26 mouse cellular contexts compared by ENCODE assay signal in the genomic region with DNA sequence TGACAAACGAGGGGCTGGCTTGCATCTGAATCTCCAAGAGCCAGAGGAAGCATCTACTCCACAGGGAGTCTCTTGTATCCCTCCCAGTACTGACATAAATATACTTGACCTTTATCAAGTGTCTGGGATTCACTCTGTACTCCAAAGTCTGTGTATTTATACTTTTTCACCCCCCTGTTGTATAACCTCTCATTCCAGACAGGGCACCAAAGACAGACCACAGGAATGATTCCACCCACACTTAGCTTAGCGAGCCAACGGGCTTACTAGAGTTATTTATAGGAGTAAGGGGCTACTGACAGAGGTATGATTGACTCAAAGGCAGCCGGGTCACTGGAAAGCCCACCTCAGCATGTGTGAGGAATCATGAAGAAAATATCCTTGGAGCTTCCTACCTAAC. TPM values are rescaled to one million over a fixed set of nuclear protein-coding genes. Genes with fewer than 3 reads are reported as not detected.
DNase-seq lines count a peak whose midpoint lies in the region; TF ChIP-seq lines count a peak whose summit lies in the region.
"Had no signal": no experiment of that assay in that cellular context is flagged by ENCODE, and none has a peak within 500 bp of the region (broad histone marks: within the 10 kb centered on the region; RNA-seq: fewer than 3 reads in every experiment).

No protein-coding gene starts in this region.

- peak overlapping the region; percentile 30 for H3K4me2 ChIP-seq in myocyte (ENCODE audit: low read depth)
- H3K4me2 ChIP-seq: embryonic facial prominence, embryonic 15.5 days; forebrain, embryonic 12.5 days; forebrain, embryonic 15.5 days; heart, embryonic 12.5 days; heart, embryonic 15.5 days; hindbrain, embryonic 13.5 days had no signal

- H3K27me3 ChIP-seq in myocyte (ENCODE audit: control insufficient read depth, insufficient read depth, insufficient read length) = no peaks in the 10 kb centered on the region
- H3K27me3 ChIP-seq: embryonic facial prominence, embryonic 15.5 days; forebrain, embryonic 12.5 days; forebrain, embryonic 15.5 days; hindbrain, embryonic 13.5 days had no signal

- 66% methylated on average over 4 of the region's 4 CpGs for WGBS in lung, adult 2 months

- peak; percentile 53 for DNase-seq in heart, adult 11 months
- DNase-seq in heart, postnatal 25 days (ENCODE audit: low spot score) = no peak
- peak; percentile 56 for DNase-seq in 3T3-L1 (ENCODE audit: low read depth, low spot score)
- DNase-seq in Muller cell, postnatal 12 days (ENCODE audit: inconsistent ontology term) = peak; percentile 73
- no peak for DNase-seq in lung, adult 2 months
- DNase-seq in layer of hippocampus, adult 9-10 months (ENCODE audit: low spot score) = no peak
- DNase-seq: adrenal gland, adult 8-10 months; adrenal gland, postnatal 25 days; cerebellum, adult 11-12 months; cerebellum, adult 8-10 months; cerebellum, postnatal 10 days; cerebellum, postnatal 36 days; embryo, embryonic 11 days; gastrocnemius, postnatal 14 days; heart, adult 18-20 months; heart, postnatal 10 days; heart, postnatal 4 days; kidney, adult 2 months had no signal

- H3K4me3 ChIP-seq in myocyte = no peak overlapping the region
- H3K4me3 ChIP-seq in lung, adult 2 months (replicated peaks; ENCODE audit: extremely low read depth, low read depth, low read length) = no peak overlapping the region
- H3K4me3 ChIP-seq: embryonic facial prominence, embryonic 15.5 days; erythroblast, embryonic 14.5 days; forebrain, embryonic 12.5 days; forebrain, embryonic 15.5 days; heart, embryonic 12.5 days; heart, embryonic 15.5 days; hindbrain, embryonic 13.5 days had no signal

- no peak for TF ChIP-seq CTCF in lung, adult 2 months (IDR thresholded peaks at IDR 0.05; ENCODE audit: insufficient read depth, low read length)

- no peaks in the 10 kb centered on the region for H3K36me3 ChIP-seq in myocyte (ENCODE audit: control insufficient read depth, insufficient read depth)
- H3K36me3 ChIP-seq: embryonic facial prominence, embryonic 15.5 days; forebrain, embryonic 12.5 days; forebrain, embryonic 15.5 days; heart, embryonic 12.5 days; heart, embryonic 15.5 days; hindbrain, embryonic 13.5 days had no signal

- H3K4me1 ChIP-seq in lung, adult 2 months (ENCODE audit: control insufficient read depth, insufficient read depth, low read length) = peaks cover 14% of the 10 kb centered on the region

- TF ChIP-seq POLR2A in myocyte (IDR thresholded peaks at IDR 0.05; ENCODE audit: insufficient read length, low read depth) = no peak
- TF ChIP-seq POLR2A in lung, adult 2 months (IDR thresholded peaks at IDR 0.05; ENCODE audit: borderline replicate concordance, extremely low read depth, low read depth, low read length) = no peak

- intact Hi-C loops in heart, postnatal 25 days (cut with DNase I) = no loop called here

- no peaks in the 10 kb centered on the region for H3K79me2 ChIP-seq in myocyte (ENCODE audit: control insufficient read depth, insufficient read depth)

- H3ac ChIP-seq in myocyte (ENCODE audit: control insufficient read depth, insufficient read length) = no peak overlapping the region

TF ChIP-seq in myocyte, 11 proteins besides CTCF, POLR2A, EP300 and RAD21:
- TF ChIP-seq SRF (IDR thresholded peaks at IDR 0.05; ENCODE audit: control insufficient read depth, insufficient read length, low read depth) = no peak
- TF ChIP-seq REST (IDR thresholded peaks at IDR 0.05; ENCODE audit: insufficient read depth, insufficient read length) = no peak
- no peak for TF ChIP-seq E2F4 (IDR thresholded peaks at IDR 0.05; ENCODE audit: insufficient read depth)
- TF ChIP-seq TCF3 (IDR thresholded peaks at IDR 0.05; ENCODE audit: insufficient read length, low read depth) = no peak
- no peak for TF ChIP-seq USF1 (IDR thresholded peaks at IDR 0.05; ENCODE audit: low read depth)
- TF ChIP-seq MYOD1 (IDR thresholded peaks at IDR 0.05; ENCODE audit: control insufficient read depth in 1 of 3, insufficient read length in 2 of 3, low read depth in 2 of 3) = no peak
- no peak for TF ChIP-seq MAX (IDR thresholded peaks at IDR 0.05; ENCODE audit: low read depth)
- TF ChIP-seq CEBPB (IDR thresholded peaks at IDR 0.05; ENCODE audit: insufficient read depth, poor library complexity, severe bottlenecking) = no peak
- no peak for TF ChIP-seq MYOG (IDR thresholded peaks at IDR 0.05; ENCODE audit: control insufficient read depth in 1 of 3, insufficient read depth in 1 of 3, insufficient read length in 2 of 3, low read depth in 2 of 3)
- TF ChIP-seq POLR2AphosphoS2 (IDR thresholded peaks at IDR 0.05; ENCODE audit: insufficient read length, low read depth) = no peak
- no peak for TF ChIP-seq TCF12 (IDR thresholded peaks at IDR 0.05; ENCODE audit: insufficient read depth, poor library complexity, severe bottlenecking)

RNA-seq across cellular contexts. Expression of gene Rai14, which starts 35.3 kb away (rescaled TPM):
- 1 to 10 TPM; 3.2 to 3.8 TPM for total RNA-seq in heart, postnatal 25 days (2021)
- 27.4 TPM for polyA plus RNA-seq in myocyte (2012; fragmentation: generic; extraction: Trizol)
- polyA plus RNA-seq in lung, adult 2 months (2012; rRNA removed) = 9.4 and 14.3 TPM in 2 replicates
- polyA plus RNA-seq: erythroblast, embryonic 14.5 days had no signal

Comparison
In these comparisons a context has a peak if more than half of its experiments do, and no peak if none do; other contexts are left out.
1. DNase-seq: peak in heart, adult 11 months (single experiment), 3T3-L1 (single experiment) and Muller cell, postnatal 12 days (single experiment); none in heart, postnatal 25 days (single experiment), lung, adult 2 months (single experiment) and layer of hippocampus, adult 9-10 months (single experiment).